Mouse (Mus musculus) limb, embryonic 14.5 days (tissue): ENCODE data around the gene Arfgef2. TPM values are rescaled to one million over a fixed set of nuclear protein-coding genes. Genes with fewer than 3 reads are reported as not detected.

Experiments
- ATAC-seq: fragments of 200-750 bp; cut with Nextera tagmentation; 2 replicates; pipeline ENCODE4 v1.8.0; 2017; ENCODE audit warnings: low read depth, moderate number of reproducible peaks, moderate TSS enrichment; ENCODE audit not compliant: low FRiP score
- DNase-seq: peaks from one replicate; pipeline ENCODE4 v3.0.0-alpha.2; 2015; ENCODE audit warnings: low spot score
- H3K27ac ChIP-seq: fragments of 300-500 bp; sonication (generic); replicated peaks from 2 replicates; pipeline ENCODE4 v1.5.1; 2014; ENCODE audit warnings: low read depth, mild to moderate bottlenecking, low read length, moderate library complexity, mixed read lengths
- H3K27me3 ChIP-seq: fragments of 300-500 bp; sonication (generic); 2 replicates; pipeline ENCODE4 v1.6.1; 2014; ENCODE audit warnings: low read length, mixed read lengths; ENCODE audit not compliant: control insufficient read depth, insufficient read depth
- H3K36me3 ChIP-seq: fragments of 300-500 bp; sonication (generic); 2 replicates; pipeline ENCODE4 v1.6.1; 2014; ENCODE audit warnings: mild to moderate bottlenecking, low read length, moderate library complexity, mixed read lengths; ENCODE audit not compliant: control insufficient read depth, insufficient read depth
- H3K4me1 ChIP-seq: fragments of 300-500 bp; sonication (generic); 2 replicates; pipeline ENCODE4 v1.6.1; 2014; ENCODE audit warnings: antibody characterized with exemption, low read length, mixed read lengths; ENCODE audit not compliant: control insufficient read depth, insufficient read depth
- H3K4me2 ChIP-seq: fragments of 300-500 bp; sonication (generic); replicated peaks from 2 replicates; pipeline ENCODE4 v1.6.1; 2014; ENCODE audit warnings: low read depth, mild to moderate bottlenecking, low read length, moderate library complexity; ENCODE audit not compliant: severe bottlenecking
- H3K4me3 ChIP-seq: fragments of 300-500 bp; sonication (generic); replicated peaks from 2 replicates; pipeline ENCODE4 v1.5.1; 2014; ENCODE audit warnings: low read length
- H3K9ac ChIP-seq: fragments of 300-500 bp; sonication (generic); 2 replicates; pipeline ENCODE4 v1.6.1; 2014; ENCODE audit warnings: mild to moderate bottlenecking, low read depth, low read length, moderate library complexity; ENCODE audit not compliant: severe bottlenecking
- H3K9me3 ChIP-seq: fragments of 300-500 bp; sonication (generic); 2 replicates; pipeline ENCODE4 v1.6.1; 2016; ENCODE audit warnings: low read length; ENCODE audit not compliant: control insufficient read depth
- POLR2A ChIP-seq: fragments of 200-500 bp; IDR thresholded peaks from 2 replicates; pipeline ENCODE4 v1.8.0; 2012; ENCODE audit warnings: inconsistent platforms, mild to moderate bottlenecking, moderate library complexity, borderline replicate concordance; ENCODE audit not compliant: insufficient read depth, insufficient read length; ENCODE audit errors: extremely low read depth
- WGBS: fragments of 180-500 bp; shearing (Covaris S2); extraction: QIAGEN DNeasy Blood & Tissue Kit; methylation state at CpG from one replicate; pipeline ENCODE4 v1.1.7; 2014; 5-methylcytosine and 5-hydroxymethylcytosine counted together
- polyA plus RNA-seq, 2 experiments: library from polyadenylated mRNA; depleted of rRNA in 1 of 2; stranded (reverse) in 1 of 2; unstranded in 1 of 2; fragments of >200 nt; fragmentation: Nextera tagmentation in 1 of 2; extraction: Ambion mirVana in 1 of 2; gene quantifications; 2 replicates each; pipeline versions ENCODE4 v1.2.1 to v1.2.3; 2012 to 2014

The Arfgef2 gene
- polyA plus RNA-seq, 2 experiments, result 6.1 to 10.5 TPM

DNA sequence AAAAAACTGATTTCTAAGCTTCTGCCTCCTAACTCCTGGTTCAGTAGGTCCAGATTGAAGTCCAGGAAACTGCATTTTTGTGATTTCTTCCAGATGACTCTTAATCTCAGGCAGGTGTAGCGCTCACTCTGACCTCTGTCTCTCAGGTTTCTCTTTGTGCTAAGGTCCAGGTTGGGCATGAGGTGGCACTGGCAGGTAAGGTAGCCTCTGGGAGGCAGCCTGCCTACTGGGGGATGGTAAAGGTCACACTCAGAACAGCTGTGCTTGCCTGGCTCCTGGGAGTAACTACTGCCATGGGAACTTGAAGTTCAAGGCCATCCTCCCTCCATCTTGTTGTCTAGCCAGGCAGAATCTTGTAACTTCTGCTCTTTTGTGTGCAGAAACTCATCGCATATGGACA lies 28.7 kb downstream of the Arfgef2 start:
- WGBS, result 82% methylated on average over 2 of the region's 2 CpGs
- no peak for ATAC-seq
- H3K4me1 ChIP-seq, result no peaks in the 10 kb centered on the region

DNA sequence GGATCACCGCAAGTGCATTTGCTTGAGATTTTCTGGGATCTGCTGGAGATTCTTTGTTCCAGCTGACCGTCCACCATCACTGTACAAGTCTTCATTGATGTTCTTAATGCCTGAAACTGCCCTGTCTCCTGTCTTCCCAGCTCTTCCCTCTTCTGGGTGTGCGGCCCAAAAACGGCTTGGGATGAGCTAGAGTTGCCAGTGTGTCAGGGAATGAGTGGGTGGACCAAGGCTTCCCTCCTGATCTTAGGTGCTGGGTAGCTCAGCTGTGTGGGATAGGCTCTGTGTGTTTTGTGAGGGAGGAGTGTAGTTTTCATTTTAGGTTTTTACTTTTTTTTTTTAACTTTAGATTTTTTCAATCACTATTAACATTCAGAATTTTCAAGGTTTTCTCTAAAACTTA lies 29.4 kb downstream of the Arfgef2 start:
- no peak overlapping the region for H3K9ac ChIP-seq
- H3K27ac ChIP-seq, result no peak overlapping the region
- no peaks in the 10 kb centered on the region for H3K9me3 ChIP-seq
- H3K4me1 ChIP-seq, result no peaks in the 10 kb centered on the region
- TF ChIP-seq POLR2A, result no peak
- H3K4me3 ChIP-seq, result no peak overlapping the region
- H3K4me2 ChIP-seq, result no peak overlapping the region
- H3K27me3 ChIP-seq, result no peaks in the 10 kb centered on the region
- 93% methylated on average over 4 of the region's 4 CpGs for WGBS
- no peak for ATAC-seq
- DNase-seq, result no peak
- H3K36me3 ChIP-seq, result peaks cover 38% of the 10 kb centered on the region

More for the DNA sequence above, 28.7 kb downstream of the Arfgef2 start:
- Histone ChIP-seq H3K9ac (no peak overlapping the region), H3K27ac (no peak overlapping the region), H3K4me2 (no peak overlapping the region), H3K36me3 (peaks cover 38% of the 10 kb centered on the region), H3K9me3 (no peaks in the 10 kb centered on the region), H3K27me3 (no peaks in the 10 kb centered on the region), H3K4me3 (no peak overlapping the region)
- TF ChIP-seq POLR2A, result no peak
- DNase-seq, result no peak

DNA sequence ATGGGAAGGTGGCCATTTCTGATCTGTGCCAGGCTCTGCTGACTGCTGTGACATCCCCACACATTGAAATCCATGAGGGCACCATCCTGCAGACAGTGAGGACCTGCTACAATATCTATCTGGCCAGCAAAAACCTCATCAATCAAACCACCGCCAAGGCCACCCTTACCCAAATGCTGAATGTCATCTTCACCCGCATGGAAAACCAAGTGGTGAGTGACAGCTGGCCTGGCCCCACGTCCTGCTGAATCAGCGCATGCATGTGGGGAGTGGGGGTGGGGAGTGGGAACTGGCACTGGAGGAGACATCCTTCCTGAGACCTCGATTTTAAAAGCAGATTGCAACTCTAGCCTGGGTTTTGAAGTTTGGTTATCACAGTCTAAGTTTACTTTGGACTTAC lies 30.2 kb downstream of the Arfgef2 start:
- H3K36me3 ChIP-seq, result peaks cover 41% of the 10 kb centered on the region
- DNase-seq, result no peak
- H3K9ac ChIP-seq, result no peak overlapping the region
- H3K4me2 ChIP-seq, result no peak overlapping the region
- no peak for ATAC-seq
- no peaks in the 10 kb centered on the region for H3K9me3 ChIP-seq
- H3K4me1 ChIP-seq, result no peaks in the 10 kb centered on the region
- H3K27ac ChIP-seq, result no peak overlapping the region
- no peak for TF ChIP-seq POLR2A
- no peak overlapping the region for H3K4me3 ChIP-seq
- 72% methylated on average over 5 of the region's 5 CpGs for WGBS
- no peaks in the 10 kb centered on the region for H3K27me3 ChIP-seq

DNA sequence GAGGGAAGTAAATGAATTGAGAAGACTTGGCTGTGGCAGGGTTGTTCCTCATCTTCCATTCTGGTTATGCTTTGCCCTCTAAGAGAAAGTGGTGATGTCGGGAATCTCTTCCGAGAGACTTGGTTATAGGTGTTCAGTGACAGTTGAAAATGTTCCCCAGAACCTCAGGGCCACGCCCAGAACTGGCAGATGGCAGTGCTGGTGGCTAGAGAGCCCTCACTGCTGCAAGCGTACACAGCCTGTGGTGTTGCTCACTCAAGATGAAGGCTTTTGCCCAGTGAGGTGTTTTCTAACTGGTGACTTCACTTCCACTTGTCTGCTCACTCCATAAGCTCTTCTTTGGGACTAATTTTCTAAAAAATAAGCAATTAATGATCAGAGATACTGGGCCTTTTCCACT lies 36.4 kb downstream of the Arfgef2 start:
- H3K9ac ChIP-seq, result no peak overlapping the region
- H3K4me2 ChIP-seq, result no peak overlapping the region
- DNase-seq, result no peak
- H3K9me3 ChIP-seq, result no peaks in the 10 kb centered on the region
- ATAC-seq, result no peak
- H3K27me3 ChIP-seq, result no peaks in the 10 kb centered on the region
- 83% methylated on average over 4 of the region's 4 CpGs for WGBS
- no peak for TF ChIP-seq POLR2A
- H3K36me3 ChIP-seq, result peaks cover 47% of the 10 kb centered on the region
- no peak overlapping the region for H3K4me3 ChIP-seq
- no peak overlapping the region for H3K27ac ChIP-seq
- no peaks in the 10 kb centered on the region for H3K4me1 ChIP-seq

DNA sequence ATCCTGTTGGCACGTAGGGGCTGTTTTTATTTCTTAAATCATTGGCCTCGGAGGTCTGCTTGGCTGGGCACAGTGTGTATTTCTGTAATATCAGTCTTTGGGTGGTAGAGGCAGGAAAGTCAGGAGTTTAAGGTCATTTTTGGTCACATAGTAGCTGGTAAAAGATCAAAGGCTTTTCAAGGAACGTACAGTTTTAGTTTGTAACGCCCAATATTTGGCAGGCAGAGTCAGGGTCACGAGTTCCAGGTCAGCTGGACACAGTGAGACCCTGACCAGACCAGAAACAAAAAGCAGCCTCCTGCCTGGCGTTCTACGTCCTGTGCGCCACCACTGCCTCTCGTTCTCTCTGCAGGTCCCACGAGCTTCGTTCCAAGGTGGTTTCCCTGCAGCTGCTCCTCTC lies 45.3 kb downstream of the Arfgef2 start:
- ATAC-seq (no peak), DNase-seq (no peak)
- Histone ChIP-seq H3K4me1 (no peaks in the 10 kb centered on the region), H3K27ac (no peak overlapping the region), H3K9ac (no peak overlapping the region), H3K36me3 (peaks cover 66% of the 10 kb centered on the region), H3K9me3 (no peaks in the 10 kb centered on the region), H3K27me3 (no peaks in the 10 kb centered on the region), H3K4me3 (no peak overlapping the region), H3K4me2 (no peak overlapping the region)
- TF ChIP-seq POLR2A, result no peak
- WGBS, result 84% methylated on average over 11 of the region's 11 CpGs

DNA sequence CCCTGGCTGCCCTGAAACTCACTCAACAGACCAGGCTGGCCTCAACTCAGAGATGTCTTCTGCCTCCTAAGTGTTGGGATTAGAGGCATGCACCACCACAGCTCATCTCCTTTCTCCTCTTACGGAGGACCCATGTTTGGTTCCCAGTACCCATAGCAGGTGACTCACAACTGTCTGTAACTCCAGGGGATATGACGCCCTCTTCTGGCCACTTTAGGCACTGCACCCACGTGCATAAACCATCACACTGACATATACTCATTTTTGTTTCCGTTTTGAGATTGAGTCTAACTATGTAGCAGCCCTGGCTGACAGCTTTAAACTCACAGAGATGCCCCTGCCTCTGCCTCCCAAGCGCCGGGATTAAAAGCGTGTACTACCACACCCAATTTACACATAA lies 46.9 kb downstream of the Arfgef2 start:
- ATAC-seq, result no peak
- Histone ChIP-seq H3K27ac (no peak overlapping the region), H3K36me3 (peaks cover 67% of the 10 kb centered on the region), H3K4me3 (no peak overlapping the region), H3K4me1 (no peaks in the 10 kb centered on the region), H3K4me2 (no peak overlapping the region), H3K27me3 (no peaks in the 10 kb centered on the region), H3K9me3 (no peaks in the 10 kb centered on the region), H3K9ac (no peak overlapping the region)
- no peak for TF ChIP-seq POLR2A
- 92% methylated on average over 7 of the region's 7 CpGs for WGBS
- DNase-seq, result no peak
